Mouse (Mus musculus): Measurements from ENCODE around the gene Psmf1. TPM values are rescaled to one million over a fixed set of nuclear protein-coding genes. Genes with fewer than 3 reads are reported as not detected.

Gene Psmf1
- polyA plus RNA-seq (2015; fragmentation: Nextera tagmentation; extraction: Ambion mirVana): 45.7 and 46.3 TPM in 2 replicates

- Histone ChIP-seq H3K4me2 (replicated peaks) (no peak within 1 kb of the TSS), H3K9me3 (no peaks in the 10 kb centered on the region), H3K4me1 (peaks cover 19% of the 10 kb centered on the region), H3K4me3 (no peak within 1 kb of the TSS), H3K27ac (no peak within 1 kb of the TSS), H3K9ac (no peak within 1 kb of the TSS), H3K36me3 (no peaks in the 10 kb centered on the region), H3K27me3 (0 out of 2 replicates have a peak, but pooled peaks cover 3% of the 10 kb centered on the region)
- no peak for ATAC-seq (ENCODE audit: low FRiP score, low read depth)
Observed at GRCm38 (mm10) chr2:151743845-151744244, at the start of gene Psmf1. Psmf1 (minus strand) TSS chr2:151744186.

- 0 out of 2 replicates have a peak, but pooled peaks cover 3% of the 10 kb centered on the region for H3K9me3 ChIP-seq
- ATAC-seq (ENCODE audit: low FRiP score, low read depth): no peak; the same call in 1 of the 2 replicates
- H3K9ac ChIP-seq: no peak overlapping the region
- H3K27ac ChIP-seq: no peak overlapping the region
- WGBS: 12% methylated on average over 5 of the region's 5 CpGs
- no peaks in the 10 kb centered on the region for H3K36me3 ChIP-seq
- no peak overlapping the region for H3K4me3 ChIP-seq
- peaks cover 16% of the 10 kb centered on the region for H3K4me1 ChIP-seq
- H3K4me2 ChIP-seq (replicated peaks): no peak overlapping the region
- no peaks in the 10 kb centered on the region; the same call in 1 of the 2 replicates for H3K27me3 ChIP-seq
Observed at GRCm38 (mm10) chr2:151791156-151791555, 47.2 kb upstream of the Psmf1 start.

- no peak overlapping the region for H3K27ac ChIP-seq
Observed at GRCm38 (mm10) chr2:151790169-151790568, 46.2 kb upstream of the Psmf1 start.

GRCm38 (mm10) chr2:151788221-151788977, 44.4 kb upstream of the Psmf1 start:
- ATAC-seq (ENCODE audit: low FRiP score, low read depth): no peak
- WGBS: 66% methylated on average over 7 of the region's 7 CpGs
- no peak overlapping the region for H3K27ac ChIP-seq
- no peak overlapping the region for H3K4me3 ChIP-seq
- no peak overlapping the region for H3K4me2 ChIP-seq (replicated peaks)
- no peaks in the 10 kb centered on the region for H3K9me3 ChIP-seq
- H3K4me1 ChIP-seq: peaks cover 16% of the 10 kb centered on the region
- H3K9ac ChIP-seq: no peak overlapping the region
- H3K27me3 ChIP-seq: no peaks in the 10 kb centered on the region; the same call in 1 of the 2 replicates
- no peaks in the 10 kb centered on the region for H3K36me3 ChIP-seq

More at GRCm38 (mm10) chr2:151790169-151790568, 46.2 kb upstream of the Psmf1 start:
- Histone ChIP-seq H3K4me2 (replicated peaks) (no peak overlapping the region), H3K9ac (no peak overlapping the region), H3K4me3 (no peak overlapping the region), H3K9me3 (0 out of 2 replicates have a peak, but pooled peaks cover 3% of the 10 kb centered on the region), H3K36me3 (no peaks in the 10 kb centered on the region), H3K27me3 (no peaks in the 10 kb centered on the region; the same call in 1 of the 2 replicates), H3K4me1 (peaks cover 16% of the 10 kb centered on the region)
- ATAC-seq (ENCODE audit: low FRiP score, low read depth): no peak
- WGBS: 10% methylated on average over 7 of the region's 7 CpGs

GRCm38 (mm10) chr2:151783493-151783892, 39.5 kb upstream of the Psmf1 start:
- Histone ChIP-seq H3K36me3 (no peaks in the 10 kb centered on the region), H3K4me2 (replicated peaks) (no peak overlapping the region), H3K4me3 (no peak overlapping the region), H3K9me3 (peaks cover 5% of the 10 kb centered on the region; the same call in 1 of the 2 replicates), H3K27ac (no peak overlapping the region), H3K27me3 (no peaks in the 10 kb centered on the region), H3K4me1 (no peaks in the 10 kb centered on the region), H3K9ac (no peak overlapping the region)
- 93% methylated on average over 2 of the region's 2 CpGs for WGBS
- no peak for ATAC-seq (ENCODE audit: low FRiP score, low read depth)

- Histone ChIP-seq H3K9me3 (no peaks in the 10 kb centered on the region), H3K27ac (no peak overlapping the region), H3K36me3 (no peaks in the 10 kb centered on the region), H3K9ac (no peak overlapping the region), H3K4me2 (replicated peaks) (no peak overlapping the region), H3K27me3 (no peaks in the 10 kb centered on the region), H3K4me3 (no peak overlapping the region), H3K4me1 (0 out of 2 replicates have a peak, but pooled peaks cover 3% of the 10 kb centered on the region)
- ATAC-seq (ENCODE audit: low FRiP score, low read depth): no peak
- 90% methylated on average over 3 of the region's 3 CpGs for WGBS
Observed at GRCm38 (mm10) chr2:151777366-151777765, 33.4 kb upstream of the Psmf1 start.

GRCm38 (mm10) chr2:151773476-151773875, 29.5 kb upstream of the Psmf1 start:
- Histone ChIP-seq H3K4me1 (0 out of 2 replicates have a peak, but pooled peaks cover 3% of the 10 kb centered on the region), H3K9ac (no peak overlapping the region), H3K4me2 (replicated peaks) (no peak overlapping the region), H3K36me3 (no peaks in the 10 kb centered on the region), H3K27ac (no peak overlapping the region), H3K9me3 (no peaks in the 10 kb centered on the region), H3K4me3 (no peak overlapping the region), H3K27me3 (0 out of 2 replicates have a peak, but pooled peaks cover 3% of the 10 kb centered on the region)
- no peak for ATAC-seq (ENCODE audit: low FRiP score, low read depth)
- WGBS: 80% methylated on average over 8 of the region's 8 CpGs

GRCm38 (mm10) chr2:151772169-151772568, 28.2 kb upstream of the Psmf1 start:
- Histone ChIP-seq H3K27me3 (0 out of 2 replicates have a peak, but pooled peaks cover 3% of the 10 kb centered on the region), H3K27ac (no peak overlapping the region), H3K4me2 (replicated peaks) (no peak overlapping the region), H3K36me3 (no peaks in the 10 kb centered on the region), H3K9me3 (no peaks in the 10 kb centered on the region), H3K4me3 (no peak overlapping the region), H3K4me1 (0 out of 2 replicates have a peak, but pooled peaks cover 3% of the 10 kb centered on the region), H3K9ac (no peak overlapping the region)
- 76% methylated on average over 4 of the region's 4 CpGs for WGBS
- ATAC-seq (ENCODE audit: low FRiP score, low read depth): no peak

GRCm38 (mm10) chr2:151764557-151764956, 20.6 kb upstream of the Psmf1 start:
- H3K4me3 ChIP-seq: no peak overlapping the region
- H3K9ac ChIP-seq: no peak overlapping the region
- no peak overlapping the region for H3K4me2 ChIP-seq (replicated peaks)
- H3K4me1 ChIP-seq: no peaks in the 10 kb centered on the region
- H3K9me3 ChIP-seq: no peaks in the 10 kb centered on the region
- WGBS: 86% methylated on average over 2 of the region's 2 CpGs
- H3K27ac ChIP-seq: no peak overlapping the region
- ATAC-seq (ENCODE audit: low FRiP score, low read depth): no peak
- 0 out of 2 replicates have a peak, but pooled peaks cover 3% of the 10 kb centered on the region for H3K27me3 ChIP-seq
- H3K36me3 ChIP-seq: no peaks in the 10 kb centered on the region

- H3K4me2 ChIP-seq (replicated peaks): no peak overlapping the region
- no peaks in the 10 kb centered on the region for H3K27me3 ChIP-seq
- H3K4me1 ChIP-seq: 0 out of 2 replicates have a peak, but pooled peaks cover 5% of the 10 kb centered on the region
- ATAC-seq (ENCODE audit: low FRiP score, low read depth): no peak
- H3K27ac ChIP-seq: no peak overlapping the region
- 17% methylated on average over 1 of the region's 1 CpGs for WGBS
- H3K36me3 ChIP-seq: no peaks in the 10 kb centered on the region
- H3K4me3 ChIP-seq: no peak overlapping the region
- H3K9ac ChIP-seq: no peak overlapping the region
- no peaks in the 10 kb centered on the region for H3K9me3 ChIP-seq
Observed at GRCm38 (mm10) chr2:151758806-151759353, 14.9 kb upstream of the Psmf1 start.

GRCm38 (mm10) chr2:151757451-151757850, 13.5 kb upstream of the Psmf1 start:
- H3K36me3 ChIP-seq: no peaks in the 10 kb centered on the region
- 33% methylated on average over 5 of the region's 5 CpGs for WGBS
- H3K4me3 ChIP-seq: no peak overlapping the region
- H3K9me3 ChIP-seq: no peaks in the 10 kb centered on the region
- no peak overlapping the region for H3K4me2 ChIP-seq (replicated peaks)
- ATAC-seq (ENCODE audit: low FRiP score, low read depth): no peak
- no peak overlapping the region for H3K9ac ChIP-seq
- H3K27ac ChIP-seq: no peak overlapping the region
- no peaks in the 10 kb centered on the region for H3K27me3 ChIP-seq
- 0 out of 2 replicates have a peak, but pooled peaks cover 5% of the 10 kb centered on the region for H3K4me1 ChIP-seq

- H3K27me3 ChIP-seq: no peaks in the 10 kb centered on the region
- H3K36me3 ChIP-seq: no peaks in the 10 kb centered on the region
- H3K4me1 ChIP-seq: 0 out of 2 replicates have a peak, but pooled peaks cover 5% of the 10 kb centered on the region
- no peak overlapping the region for H3K27ac ChIP-seq
- H3K4me3 ChIP-seq: no peak overlapping the region
- no peak for ATAC-seq (ENCODE audit: low FRiP score, low read depth)
- 38% methylated on average over 9 of the region's 9 CpGs for WGBS
- H3K9me3 ChIP-seq: no peaks in the 10 kb centered on the region
- no peak overlapping the region for H3K9ac ChIP-seq
- H3K4me2 ChIP-seq (replicated peaks): no peak overlapping the region
Observed at GRCm38 (mm10) chr2:151756277-151757061, 12.5 kb upstream of the Psmf1 start.
